Mouse (Mus musculus) WW6 (cell line): ENCODE measurements around the gene Tppp3.

Source experiments
- DNase-seq: peaks from one replicate; pipeline ENCODE4 v3.0.0-alpha.2; 2013; ENCODE audit warnings: low read depth, low spot score

Gene Tppp3

GRCm38 (mm10) chr8:105471314-105472015 is at the start of gene Tppp3:
TSS of gene Tppp3 (minus strand) at chr8:105471526.
- DNase-seq, result peak; percentile 90

- DNase-seq, result no peak
Observed at GRCm38 (mm10) chr8:105521061-105521460, 49.7 kb upstream of the Tppp3 start.

GRCm38 (mm10) chr8:105520521-105520920 is 49.2 kb upstream of the Tppp3 start:
- DNase-seq, result no peak

- DNase-seq, result no peak
Observed at GRCm38 (mm10) chr8:105519591-105519990, 48.3 kb upstream of the Tppp3 start.

GRCm38 (mm10) chr8:105518436-105519313 is 47.3 kb upstream of the Tppp3 start, which contains the start of gene Hsd11b2:
TSS of gene Hsd11b2 (plus strand) at chr8:105518755.
- no peak for DNase-seq

- DNase-seq, result no peak
Observed at GRCm38 (mm10) chr8:105517346-105517745, 46.0 kb upstream of the Tppp3 start.

- peak; percentile 90 for DNase-seq
Observed at GRCm38 (mm10) chr8:105516018-105516645, 44.8 kb upstream of the Tppp3 start.

- no peak for DNase-seq
Observed at GRCm38 (mm10) chr8:105514656-105515055, 43.3 kb upstream of the Tppp3 start.

- no peak for DNase-seq
Observed at GRCm38 (mm10) chr8:105514194-105514593, 42.9 kb upstream of the Tppp3 start.

- no peak for DNase-seq
Observed at GRCm38 (mm10) chr8:105509997-105510735, 38.8 kb upstream of the Tppp3 start.

GRCm38 (mm10) chr8:105508758-105509157 is 37.4 kb upstream of the Tppp3 start:
- no peak for DNase-seq

- no peak for DNase-seq
Observed at GRCm38 (mm10) chr8:105506977-105507376, 35.7 kb upstream of the Tppp3 start.

GRCm38 (mm10) chr8:105504617-105505016 is 33.3 kb upstream of the Tppp3 start:
- DNase-seq, result no peak

- no peak for DNase-seq
Observed at GRCm38 (mm10) chr8:105499787-105500186, 28.5 kb upstream of the Tppp3 start.

- no peak for DNase-seq
Observed at GRCm38 (mm10) chr8:105496439-105497180, 25.3 kb upstream of the Tppp3 start, which contains the start of gene Zdhhc1. TSS of gene Zdhhc1 (minus strand) at chr8:105496902.

- DNase-seq, result no peak
Observed at GRCm38 (mm10) chr8:105495350-105496302, 24.3 kb upstream of the Tppp3 start.

- DNase-seq, result no peak
Observed at GRCm38 (mm10) chr8:105494566-105494965, 23.2 kb upstream of the Tppp3 start.

GRCm38 (mm10) chr8:105493495-105493894 is 22.2 kb upstream of the Tppp3 start:
- no peak for DNase-seq

- DNase-seq, result no peak
Observed at GRCm38 (mm10) chr8:105489281-105489680, 18.0 kb upstream of the Tppp3 start.

GRCm38 (mm10) chr8:105488082-105488481 is 16.8 kb upstream of the Tppp3 start:
- no peak for DNase-seq
